Mouse (Mus musculus) myocyte (in vitro differentiated cells): ENCODE results near the gene Cap2. TPM values are rescaled to one million over a fixed set of nuclear protein-coding genes. Genes with fewer than 3 reads are reported as not detected.

Source experiments
- H3K27me3 ChIP-seq: one replicate; pipeline ENCODE4 v1.6.1; 2011; ENCODE audit not compliant: control insufficient read depth, insufficient read depth, insufficient read length
- H3K36me3 ChIP-seq: one replicate; pipeline ENCODE4 v1.6.1; 2011; ENCODE audit not compliant: control insufficient read depth, insufficient read depth
- H3K4me2 ChIP-seq: one replicate; pipeline ENCODE4 v1.6.1; 2011; ENCODE audit warnings: low read depth, control low read depth
- H3K4me3 ChIP-seq: one replicate; pipeline ENCODE4 v1.5.1; 2011; ENCODE audit warnings: mild to moderate bottlenecking, control low read depth, moderate library complexity
- H3K79me2 ChIP-seq: one replicate; pipeline ENCODE4 v1.6.1; 2011; ENCODE audit not compliant: control insufficient read depth, insufficient read depth
- H3ac ChIP-seq: one replicate; pipeline ENCODE4 v1.6.1; 2011; ENCODE audit not compliant: control insufficient read depth, insufficient read length
- CEBPB ChIP-seq: IDR thresholded peaks from 2 replicates; pipeline ENCODE4 v1.6.1; 2011; ENCODE audit warnings: mild to moderate bottlenecking, moderate library complexity; ENCODE audit not compliant: poor library complexity, insufficient read depth, severe bottlenecking
- E2F4 ChIP-seq: IDR thresholded peaks from one replicate; pipeline ENCODE4 v1.6.1; 2011; ENCODE audit warnings: mild to moderate bottlenecking, control low read depth, moderate library complexity; ENCODE audit not compliant: insufficient read depth
- MAX ChIP-seq: IDR thresholded peaks from one replicate; pipeline ENCODE4 v1.6.1; 2011; ENCODE audit warnings: low read depth, mild to moderate bottlenecking, control low read depth
- MYOD1 ChIP-seq, 3 experiments: IDR thresholded peaks; one replicate each; pipeline ENCODE4 v1.6.1; 2011; ENCODE audit warnings: control low read depth in 2 of 3, low read depth in 2 of 3, mild to moderate bottlenecking in 2 of 3, moderate library complexity in 1 of 3; ENCODE audit not compliant: insufficient read length in 2 of 3, control insufficient read depth in 1 of 3
- MYOG ChIP-seq, 3 experiments: IDR thresholded peaks; one replicate each; pipeline ENCODE4 v1.6.1; 2011; ENCODE audit warnings: control low read depth in 2 of 3, low read depth in 2 of 3, mild to moderate bottlenecking in 2 of 3; ENCODE audit not compliant: insufficient read length in 2 of 3, control insufficient read depth in 1 of 3, insufficient read depth in 1 of 3
- POLR2A ChIP-seq: IDR thresholded peaks from one replicate; pipeline ENCODE4 v1.6.1; 2011; ENCODE audit warnings: low read depth, mild to moderate bottlenecking, control low read depth, moderate library complexity; ENCODE audit not compliant: insufficient read length
- POLR2AphosphoS2 ChIP-seq: IDR thresholded peaks from one replicate; pipeline ENCODE4 v1.6.1; 2011; ENCODE audit warnings: low read depth, control low read depth; ENCODE audit not compliant: insufficient read length
- REST ChIP-seq: IDR thresholded peaks from one replicate; pipeline ENCODE4 v1.6.1; 2011; ENCODE audit warnings: mild to moderate bottlenecking, control low read depth, moderate library complexity; ENCODE audit not compliant: insufficient read depth, insufficient read length
- SRF ChIP-seq: IDR thresholded peaks from one replicate; pipeline ENCODE4 v1.6.1; 2011; ENCODE audit warnings: low read depth; ENCODE audit not compliant: control insufficient read depth, insufficient read length
- TCF12 ChIP-seq: IDR thresholded peaks from one replicate; pipeline ENCODE4 v1.6.1; 2011; ENCODE audit warnings: mild to moderate bottlenecking, control low read depth; ENCODE audit not compliant: poor library complexity, insufficient read depth, severe bottlenecking
- TCF3 ChIP-seq: IDR thresholded peaks from one replicate; pipeline ENCODE4 v1.6.1; 2011; ENCODE audit warnings: low read depth, control low read depth; ENCODE audit not compliant: insufficient read length
- USF1 ChIP-seq: IDR thresholded peaks from one replicate; pipeline ENCODE4 v1.6.1; 2011; ENCODE audit warnings: low read depth, mild to moderate bottlenecking, control low read depth, moderate library complexity
- polyA plus RNA-seq: library from polyadenylated mRNA; unstranded; fragments of >200 nt; fragmentation: generic; extraction: Trizol; gene quantifications from one replicate; pipeline ENCODE4 v1.2.1, GENCODE M21; 2012; ENCODE audit warnings: missing spikeins

Cap2 gene
- polyA plus RNA-seq, 1 experiment, result 47.4 TPM

- Histone ChIP-seq H3K4me2 (peak overlapping the region; percentile 46), H3K79me2 (no peaks in the 10 kb centered on the region), H3K4me3 (no peak overlapping the region), H3K36me3 (no peaks in the 10 kb centered on the region), H3K27me3 (no peaks in the 10 kb centered on the region), H3ac (no peak overlapping the region)
- TF ChIP-seq MYOD1 (IDR thresholded peaks at IDR 0.05; ENCODE audit: control insufficient read depth in 1 of 3, insufficient read length in 2 of 3, low read depth in 2 of 3), result no peak
- TF ChIP-seq MAX, result no peak
- no peak for TF ChIP-seq MYOG (IDR thresholded peaks at IDR 0.05; ENCODE audit: control insufficient read depth in 1 of 3, insufficient read depth in 1 of 3, insufficient read length in 2 of 3, low read depth in 2 of 3)
- no peak for TF ChIP-seq USF1
- no peak for TF ChIP-seq E2F4
- TF ChIP-seq TCF12, result no peak
- no peak for TF ChIP-seq TCF3
These were observed 31.9 kb downstream of the Cap2 start for GRCm38 (mm10) chr13:46533342-46534129.

- Histone ChIP-seq H3K27me3 (no peaks in the 10 kb centered on the region), H3K4me3 (no peak overlapping the region)
These were observed 32.7 kb downstream of the Cap2 start for GRCm38 (mm10) chr13:46534171-46534968.

GRCm38 (mm10) chr13:46534969-46535785, 33.5 kb downstream of the Cap2 start:
- Histone ChIP-seq H3K36me3 (no peaks in the 10 kb centered on the region), H3K27me3 (no peaks in the 10 kb centered on the region), H3ac (no peak overlapping the region), H3K79me2 (no peaks in the 10 kb centered on the region), H3K4me2 (peak overlapping the region; percentile 40), H3K4me3 (no peak overlapping the region)
- no peak for TF ChIP-seq POLR2A
- no peak for TF ChIP-seq MAX
- TF ChIP-seq MYOD1 (IDR thresholded peaks at IDR 0.05; ENCODE audit: control insufficient read depth in 1 of 3, insufficient read length in 2 of 3, low read depth in 2 of 3), result peak; percentile 76 to 85 (median 82)
- TF ChIP-seq TCF3, result peak; percentile 42
- no peak for TF ChIP-seq E2F4
- peak in 2 of 3 experiments; percentile 78 to 88 for TF ChIP-seq MYOG (IDR thresholded peaks at IDR 0.05; ENCODE audit: control insufficient read depth in 1 of 3, insufficient read depth in 1 of 3, insufficient read length in 2 of 3, low read depth in 2 of 3)
- TF ChIP-seq TCF12, result peak; percentile 71

More at GRCm38 (mm10) chr13:46534171-46534968, 32.7 kb downstream of the Cap2 start:
- H3K36me3 ChIP-seq, result no peaks in the 10 kb centered on the region
- peak overlapping the region; percentile 46 for H3K4me2 ChIP-seq
- no peaks in the 10 kb centered on the region for H3K79me2 ChIP-seq
- H3ac ChIP-seq, result no peak overlapping the region
- TF ChIP-seq TCF12 (peak; percentile 88), TCF3 (peak; percentile 71), POLR2A (no peak), MYOD1 (IDR thresholded peaks at IDR 0.05; ENCODE audit: control insufficient read depth in 1 of 3, insufficient read length in 2 of 3, low read depth in 2 of 3) (peak; percentile 63 to 92 (median 81)), SRF (no peak), USF1 (no peak), CEBPB (0 out of 2 replicates have a peak, but pooled peaks have one; percentile 15), E2F4 (no peak), POLR2AphosphoS2 (no peak), MAX (no peak), REST (no peak), MYOG (IDR thresholded peaks at IDR 0.05; ENCODE audit: control insufficient read depth in 1 of 3, insufficient read depth in 1 of 3, insufficient read length in 2 of 3, low read depth in 2 of 3) (peak in 2 of 3 experiments; percentile 91 to 94)

GRCm38 (mm10) chr13:46539284-46539683, 37.6 kb downstream of the Cap2 start:
- no peak for TF ChIP-seq TCF3
- no peak for TF ChIP-seq CEBPB
- TF ChIP-seq MAX, result no peak
- no peak for TF ChIP-seq POLR2A
- no peak for TF ChIP-seq POLR2AphosphoS2
- no peak for TF ChIP-seq E2F4
- Histone ChIP-seq H3K36me3 (no peaks in the 10 kb centered on the region), H3ac (no peak overlapping the region), H3K79me2 (no peaks in the 10 kb centered on the region), H3K4me3 (no peak overlapping the region), H3K27me3 (no peaks in the 10 kb centered on the region), H3K4me2 (no peak overlapping the region)
